Mouse (Mus musculus): ENCODE measurements at regions not wholly inside any gene's neighbourhood (a gene's known extent, or its start where the extent isn't known, plus 50 kb on each side); places are given as distances from the start of the nearest gene placed in this dataset.
"Not testable (repeated sequence)": the region's sequence is repeated elsewhere in the genome, so short reads cannot be mapped to it uniquely, and the experiment has no call there.

DNA sequence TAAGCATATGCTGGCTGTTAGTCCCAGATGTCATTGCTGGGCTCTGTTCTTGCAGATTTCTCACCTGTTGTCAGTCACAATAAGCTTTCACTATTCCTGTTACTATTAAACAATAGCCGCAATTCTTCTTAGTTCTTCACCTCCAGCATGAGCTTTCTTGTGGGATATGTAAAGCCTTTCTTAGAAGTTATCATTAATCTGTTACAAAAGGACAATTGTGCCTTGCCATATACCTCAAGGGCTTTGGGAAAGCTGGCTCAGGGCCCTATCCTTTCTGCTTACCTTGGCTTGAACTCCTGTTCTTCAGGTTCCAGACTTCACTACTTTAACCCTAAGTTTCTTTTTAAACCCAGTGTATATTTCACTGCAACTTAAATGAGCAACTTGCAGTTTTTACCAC, 301.3 kb downstream of the Eepd1 start:
- Histone ChIP-seq H3K9me3 (ENCODE audit: control insufficient read depth, low read length) (no peaks in the 10 kb centered on the region), H3K4me1 (replicated peaks; ENCODE audit: control insufficient read depth, insufficient read depth, low read length) (no peaks in the 10 kb centered on the region), H3K4me2 (replicated peaks; ENCODE audit: low read depth, low read length) (no peak overlapping the region), H3K27me3 (ENCODE audit: control insufficient read depth, insufficient read depth, low read length) (no peaks in the 10 kb centered on the region), H3K4me3 (ENCODE audit: low read depth, low read length) (no peak overlapping the region), H3K36me3 (ENCODE audit: control insufficient read depth, insufficient read depth, low read length) (no peaks in the 10 kb centered on the region), H3K27ac (ENCODE audit: low read depth, low read length) (no peak overlapping the region), H3K9ac (ENCODE audit: low read depth, low read length) (no peak overlapping the region)
- WGBS: 97% methylated on average over 1 of the region's 1 CpGs
- ATAC-seq (ENCODE audit: low FRiP score) (no peak), DNase-seq (ENCODE audit: low spot score) (no peak)

DNA sequence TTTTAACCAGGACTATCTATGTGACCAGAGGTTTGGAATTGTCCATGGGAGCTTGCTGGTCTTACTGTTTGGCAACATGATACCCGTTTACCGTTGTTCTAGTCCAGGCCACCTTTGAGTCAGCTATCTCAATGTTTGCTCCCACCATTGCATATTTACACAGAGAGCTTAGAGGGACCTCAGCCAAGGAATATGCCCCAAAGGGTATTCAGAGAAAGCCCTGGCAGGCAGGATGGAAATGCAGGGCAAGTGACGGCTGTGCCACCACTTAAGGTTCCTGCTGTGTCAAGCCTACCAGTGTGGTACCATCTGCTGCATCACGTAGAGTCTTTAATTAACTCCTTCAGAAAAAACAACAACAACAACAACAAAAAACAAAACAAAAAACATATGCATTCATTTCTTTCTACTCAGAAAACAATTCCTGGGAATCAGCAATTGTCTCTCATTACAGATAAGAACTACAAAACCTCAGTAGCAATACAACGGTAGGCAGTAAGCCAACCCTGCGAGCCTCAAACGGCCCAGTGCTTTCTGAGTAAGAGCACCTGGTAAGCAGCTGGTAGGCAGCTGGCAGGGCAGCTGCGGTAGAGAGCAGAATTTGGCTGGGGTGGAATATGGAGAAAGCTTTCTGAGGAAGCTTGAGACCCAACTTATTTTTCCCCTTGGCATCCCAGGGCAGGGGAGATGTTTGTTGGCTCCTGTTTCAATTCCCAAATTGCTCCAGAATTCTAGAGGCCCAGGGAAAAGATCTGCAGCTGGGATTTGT, 314.0 kb downstream of the Eepd1 start:
- no peaks in the 10 kb centered on the region for H3K9me3 ChIP-seq (ENCODE audit: control insufficient read depth, low read length)
- no peak for DNase-seq (ENCODE audit: low spot score)
- WGBS: 84% methylated on average over 8 of the region's 8 CpGs
- no peaks in the 10 kb centered on the region for H3K27me3 ChIP-seq (ENCODE audit: control insufficient read depth, insufficient read depth, low read length)
- H3K4me2 ChIP-seq (replicated peaks; ENCODE audit: low read depth, low read length): no peak overlapping the region
- ATAC-seq (ENCODE audit: low FRiP score): no peak
- H3K36me3 ChIP-seq (ENCODE audit: control insufficient read depth, insufficient read depth, low read length): no peaks in the 10 kb centered on the region
- H3K9ac ChIP-seq (ENCODE audit: low read depth, low read length): no peak overlapping the region
- H3K4me1 ChIP-seq (replicated peaks; ENCODE audit: control insufficient read depth, insufficient read depth, low read length): no peaks in the 10 kb centered on the region
- H3K27ac ChIP-seq (ENCODE audit: low read depth, low read length): no peak overlapping the region
- H3K4me3 ChIP-seq (ENCODE audit: low read depth, low read length): no peak overlapping the region

DNA sequence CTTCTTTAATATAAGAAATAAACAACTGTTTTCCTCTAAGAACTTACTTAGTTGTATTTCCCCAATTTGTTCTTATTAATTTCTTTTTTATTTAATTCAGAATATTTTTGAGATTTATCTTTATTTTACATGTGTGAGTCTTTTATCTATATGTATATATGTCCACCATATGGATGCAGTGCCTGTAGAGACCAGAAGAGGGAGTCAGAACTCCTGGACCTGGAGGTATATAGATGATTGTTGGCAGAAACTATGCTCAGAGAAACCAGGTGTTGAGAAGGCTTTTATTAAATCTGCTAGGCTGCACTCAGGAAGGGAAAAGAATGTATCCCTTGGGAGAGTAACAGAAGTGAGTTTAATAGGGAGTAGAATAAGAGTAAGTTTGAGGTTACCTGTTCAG, 328.2 kb downstream of the Eepd1 start:
- H3K36me3 ChIP-seq (ENCODE audit: control insufficient read depth, insufficient read depth, low read length): no peaks in the 10 kb centered on the region
- no peak for DNase-seq (ENCODE audit: low spot score)
- H3K4me2 ChIP-seq (replicated peaks; ENCODE audit: low read depth, low read length): no peak overlapping the region

DNA sequence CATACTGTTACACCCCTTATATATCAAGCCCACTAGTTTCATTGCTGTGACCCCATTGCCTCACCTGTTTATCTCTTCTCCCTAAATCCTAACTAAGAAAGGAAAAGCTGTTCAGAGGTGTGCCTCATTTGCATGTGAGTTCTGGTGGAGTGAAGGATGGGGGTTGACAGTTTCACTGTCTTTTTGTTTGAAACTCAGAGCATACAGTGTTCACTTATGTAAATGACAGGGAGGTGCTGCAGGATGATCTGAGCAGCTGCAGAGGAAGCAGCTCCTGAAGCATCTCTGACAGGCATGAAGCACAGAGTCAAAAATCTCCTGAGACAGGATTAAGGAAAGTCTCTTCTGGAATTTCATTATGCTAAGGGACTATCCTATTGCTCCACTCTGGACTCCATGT, 351.9 kb downstream of the Eepd1 start:
- ATAC-seq (ENCODE audit: low FRiP score): no peak
- Histone ChIP-seq H3K4me2 (replicated peaks; ENCODE audit: low read depth, low read length) (no peak overlapping the region), H3K4me3 (ENCODE audit: low read depth, low read length) (no peak overlapping the region), H3K27me3 (ENCODE audit: control insufficient read depth, insufficient read depth, low read length) (no peaks in the 10 kb centered on the region), H3K9me3 (ENCODE audit: control insufficient read depth, low read length) (no peaks in the 10 kb centered on the region), H3K4me1 (replicated peaks; ENCODE audit: control insufficient read depth, insufficient read depth, low read length) (no peaks in the 10 kb centered on the region), H3K9ac (ENCODE audit: low read depth, low read length) (no peak overlapping the region), H3K36me3 (ENCODE audit: control insufficient read depth, insufficient read depth, low read length) (no peaks in the 10 kb centered on the region), H3K27ac (ENCODE audit: low read depth, low read length) (no peak overlapping the region)
- no peak for DNase-seq (ENCODE audit: low spot score)

More for the DNA sequence above, 328.2 kb downstream of the Eepd1 start:
- ATAC-seq (ENCODE audit: low FRiP score): no peak
- no peaks in the 10 kb centered on the region for H3K9me3 ChIP-seq (ENCODE audit: control insufficient read depth, low read length)
- no peak overlapping the region for H3K9ac ChIP-seq (ENCODE audit: low read depth, low read length)
- H3K4me1 ChIP-seq (replicated peaks; ENCODE audit: control insufficient read depth, insufficient read depth, low read length): no peaks in the 10 kb centered on the region
- no peaks in the 10 kb centered on the region for H3K27me3 ChIP-seq (ENCODE audit: control insufficient read depth, insufficient read depth, low read length)
- no peak overlapping the region for H3K4me3 ChIP-seq (ENCODE audit: low read depth, low read length)
- H3K27ac ChIP-seq (ENCODE audit: low read depth, low read length): no peak overlapping the region

DNA sequence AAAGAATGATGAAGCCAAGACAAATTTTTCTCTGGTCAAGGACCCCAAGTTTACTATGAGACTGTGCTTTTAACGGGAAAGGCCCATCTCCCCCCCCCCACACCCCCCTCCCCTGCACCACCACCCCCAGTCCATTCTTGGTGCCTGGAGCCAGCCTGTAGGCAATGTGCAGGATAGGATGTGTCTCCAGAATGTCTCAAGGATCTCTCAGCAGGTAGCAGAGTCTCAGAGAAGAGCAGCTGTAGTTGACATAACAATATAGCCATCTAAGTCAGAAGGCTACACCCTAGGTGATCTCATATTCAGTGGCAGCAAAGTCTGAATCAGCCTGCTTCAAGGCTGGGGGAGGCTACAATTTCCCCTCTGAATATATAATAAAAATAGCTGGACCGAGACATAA, 368.6 kb downstream of the Eepd1 start:
- not testable (repeated sequence) for DNase-seq (ENCODE audit: low spot score); H3K4me3 ChIP-seq (ENCODE audit: low read depth, low read length); H3K27me3 ChIP-seq (ENCODE audit: control insufficient read depth, insufficient read depth, low read length); H3K36me3 ChIP-seq (ENCODE audit: control insufficient read depth, insufficient read depth, low read length); ATAC-seq (ENCODE audit: low FRiP score); H3K4me1 ChIP-seq (replicated peaks; ENCODE audit: control insufficient read depth, insufficient read depth, low read length); H3K9ac ChIP-seq (ENCODE audit: low read depth, low read length); H3K9me3 ChIP-seq (ENCODE audit: control insufficient read depth, low read length); H3K4me2 ChIP-seq (replicated peaks; ENCODE audit: low read depth, low read length); H3K27ac ChIP-seq (ENCODE audit: low read depth, low read length)
- 94% methylated on average over 2 of the region's 2 CpGs for WGBS

DNA sequence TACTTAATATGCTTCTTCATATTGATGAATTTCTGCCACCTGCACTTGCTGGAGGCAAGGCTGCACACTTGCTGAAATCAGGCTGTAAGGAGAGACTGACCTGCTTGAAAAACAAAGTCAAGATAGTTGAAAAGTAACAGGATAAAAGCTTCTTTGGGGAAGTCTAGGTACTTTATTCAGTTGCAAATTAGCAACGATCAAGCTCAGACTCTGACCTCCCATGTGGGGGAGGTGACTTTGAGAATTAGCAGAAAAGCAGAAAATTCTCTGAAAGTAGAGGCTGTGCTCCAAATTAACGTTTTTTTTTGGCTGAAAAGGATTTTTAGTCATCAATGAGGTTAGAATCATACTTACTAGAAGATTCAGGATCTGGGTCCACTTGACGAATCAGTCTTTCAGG, 369.3 kb downstream of the Eepd1 start:
- H3K4me3 ChIP-seq (ENCODE audit: low read depth, low read length); H3K9ac ChIP-seq (ENCODE audit: low read depth, low read length); DNase-seq (ENCODE audit: low spot score); H3K36me3 ChIP-seq (ENCODE audit: control insufficient read depth, insufficient read depth, low read length); H3K27me3 ChIP-seq (ENCODE audit: control insufficient read depth, insufficient read depth, low read length); H3K27ac ChIP-seq (ENCODE audit: low read depth, low read length); H3K9me3 ChIP-seq (ENCODE audit: control insufficient read depth, low read length); H3K4me2 ChIP-seq (replicated peaks; ENCODE audit: low read depth, low read length); H3K4me1 ChIP-seq (replicated peaks; ENCODE audit: control insufficient read depth, insufficient read depth, low read length); ATAC-seq (ENCODE audit: low FRiP score): not testable (repeated sequence)
- WGBS: 64% methylated on average over 3 of the region's 3 CpGs

DNA sequence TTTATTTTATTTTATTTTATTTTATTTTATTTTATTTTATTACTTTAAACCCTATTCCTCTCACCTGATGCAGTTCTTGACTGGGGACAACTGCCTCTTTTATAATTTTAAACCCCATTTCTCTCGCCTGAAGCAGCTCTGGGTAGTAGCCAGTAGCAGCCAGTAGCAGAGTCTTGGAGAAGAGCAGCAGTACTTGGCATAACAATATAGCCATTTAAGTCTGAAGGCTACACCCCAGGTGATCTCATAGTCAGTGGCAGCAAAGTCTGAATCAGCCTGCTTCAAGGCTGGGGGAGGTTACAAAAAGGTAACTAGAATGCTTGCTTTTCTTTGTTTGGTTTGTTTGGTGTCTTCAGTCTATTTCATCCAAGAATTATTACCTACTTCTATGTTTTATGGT, 373.2 kb downstream of the Eepd1 start:
- H3K36me3 ChIP-seq (ENCODE audit: control insufficient read depth, insufficient read depth, low read length): no peaks in the 10 kb centered on the region
- 42% methylated on average over 1 of the region's 1 CpGs for WGBS
- no peak for DNase-seq (ENCODE audit: low spot score)
- H3K27me3 ChIP-seq (ENCODE audit: control insufficient read depth, insufficient read depth, low read length): no peaks in the 10 kb centered on the region
- no peak overlapping the region for H3K9ac ChIP-seq (ENCODE audit: low read depth, low read length)
- no peak overlapping the region for H3K27ac ChIP-seq (ENCODE audit: low read depth, low read length)
- H3K4me3 ChIP-seq (ENCODE audit: low read depth, low read length): no peak overlapping the region
- no peaks in the 10 kb centered on the region for H3K9me3 ChIP-seq (ENCODE audit: control insufficient read depth, low read length)
- no peak for ATAC-seq (ENCODE audit: low FRiP score)
- no peaks in the 10 kb centered on the region for H3K4me1 ChIP-seq (replicated peaks; ENCODE audit: control insufficient read depth, insufficient read depth, low read length)
- H3K4me2 ChIP-seq (replicated peaks; ENCODE audit: low read depth, low read length): no peak overlapping the region

DNA sequence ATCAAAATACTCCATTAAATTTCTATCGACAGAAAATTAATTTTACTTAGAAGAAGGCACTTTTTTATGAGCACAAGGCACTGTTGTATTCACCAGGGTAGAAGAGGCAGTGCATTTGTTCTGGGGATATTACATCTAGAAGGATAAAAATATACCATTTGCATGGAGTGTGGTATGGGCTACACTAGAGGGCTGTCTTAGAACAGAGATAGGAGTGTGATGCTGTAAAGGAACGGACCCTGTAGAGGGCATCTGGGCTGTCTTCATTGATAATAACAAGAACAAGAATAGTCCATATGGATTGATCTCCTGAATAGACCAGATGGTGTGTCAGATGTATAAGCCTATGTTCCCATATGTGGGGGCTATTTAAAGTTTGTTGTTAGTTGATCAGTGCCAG, 388.9 kb downstream of the Eepd1 start:
- H3K27ac ChIP-seq (ENCODE audit: low read depth, low read length): no peak overlapping the region
- no peak overlapping the region for H3K4me3 ChIP-seq (ENCODE audit: low read depth, low read length)
- no peak overlapping the region for H3K9ac ChIP-seq (ENCODE audit: low read depth, low read length)
- no peaks in the 10 kb centered on the region for H3K9me3 ChIP-seq (ENCODE audit: control insufficient read depth, low read length)
- H3K4me1 ChIP-seq (replicated peaks; ENCODE audit: control insufficient read depth, insufficient read depth, low read length): no peaks in the 10 kb centered on the region
- no peak overlapping the region for H3K4me2 ChIP-seq (replicated peaks; ENCODE audit: low read depth, low read length)
- no peaks in the 10 kb centered on the region for H3K27me3 ChIP-seq (ENCODE audit: control insufficient read depth, insufficient read depth, low read length)
- DNase-seq (ENCODE audit: low spot score) (no peak), ATAC-seq (ENCODE audit: low FRiP score) (no peak)
- 76% methylated on average over 2 of the region's 2 CpGs for WGBS
- no peaks in the 10 kb centered on the region for H3K36me3 ChIP-seq (ENCODE audit: control insufficient read depth, insufficient read depth, low read length)

DNA sequence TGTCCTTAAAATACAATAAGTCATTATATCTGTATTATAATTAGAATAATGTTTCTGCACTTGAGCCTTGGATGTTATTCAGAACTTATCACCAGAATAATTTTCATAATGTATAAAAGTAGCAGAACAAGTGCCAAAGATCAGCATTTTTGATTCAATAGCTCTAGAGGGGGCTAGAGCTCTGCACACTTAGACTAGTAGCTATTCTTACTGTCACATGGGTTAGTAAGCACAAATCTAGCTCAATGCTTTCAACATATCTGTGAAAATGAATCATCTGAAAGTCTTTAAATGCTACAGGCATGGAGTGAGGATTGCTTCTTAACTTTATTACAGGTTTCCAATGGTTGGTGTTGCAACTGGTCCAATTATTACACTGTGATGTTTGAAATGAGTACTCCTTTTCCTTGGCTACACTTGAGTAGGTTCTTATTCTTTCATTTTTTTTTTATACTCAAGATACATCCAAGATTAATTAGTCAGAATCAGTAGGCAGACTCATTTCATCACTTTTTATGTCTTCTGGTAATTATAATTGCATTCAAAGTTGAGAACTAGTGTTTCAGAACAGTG, 415.1 kb downstream of the Eepd1 start:
- Histone ChIP-seq H3K9ac (ENCODE audit: low read depth, low read length) (no peak overlapping the region), H3K36me3 (ENCODE audit: control insufficient read depth, insufficient read depth, low read length) (no peaks in the 10 kb centered on the region), H3K27me3 (ENCODE audit: control insufficient read depth, insufficient read depth, low read length) (no peaks in the 10 kb centered on the region), H3K4me1 (replicated peaks; ENCODE audit: control insufficient read depth, insufficient read depth, low read length) (no peaks in the 10 kb centered on the region), H3K4me2 (replicated peaks; ENCODE audit: low read depth, low read length) (no peak overlapping the region), H3K27ac (ENCODE audit: low read depth, low read length) (no peak overlapping the region), H3K9me3 (ENCODE audit: control insufficient read depth, low read length) (no peaks in the 10 kb centered on the region), H3K4me3 (ENCODE audit: low read depth, low read length) (no peak overlapping the region)
- ATAC-seq (ENCODE audit: low FRiP score) (no peak), DNase-seq (ENCODE audit: low spot score) (no peak)

Data from hindbrain, embryonic 11.5 days (tissue).